Mouse (Mus musculus) thymus, postnatal 4 days (tissue): Measurements from ENCODE around the gene Tmsb15b1.
"Not testable (repeated sequence)": the region's sequence is repeated elsewhere in the genome, so short reads cannot be mapped to it uniquely, and the experiment has no call there.

Experiments
- DNase-seq: peaks from one replicate; pipeline ENCODE4 v3.0.0; 2021

The Tmsb15b1 gene

DNA sequence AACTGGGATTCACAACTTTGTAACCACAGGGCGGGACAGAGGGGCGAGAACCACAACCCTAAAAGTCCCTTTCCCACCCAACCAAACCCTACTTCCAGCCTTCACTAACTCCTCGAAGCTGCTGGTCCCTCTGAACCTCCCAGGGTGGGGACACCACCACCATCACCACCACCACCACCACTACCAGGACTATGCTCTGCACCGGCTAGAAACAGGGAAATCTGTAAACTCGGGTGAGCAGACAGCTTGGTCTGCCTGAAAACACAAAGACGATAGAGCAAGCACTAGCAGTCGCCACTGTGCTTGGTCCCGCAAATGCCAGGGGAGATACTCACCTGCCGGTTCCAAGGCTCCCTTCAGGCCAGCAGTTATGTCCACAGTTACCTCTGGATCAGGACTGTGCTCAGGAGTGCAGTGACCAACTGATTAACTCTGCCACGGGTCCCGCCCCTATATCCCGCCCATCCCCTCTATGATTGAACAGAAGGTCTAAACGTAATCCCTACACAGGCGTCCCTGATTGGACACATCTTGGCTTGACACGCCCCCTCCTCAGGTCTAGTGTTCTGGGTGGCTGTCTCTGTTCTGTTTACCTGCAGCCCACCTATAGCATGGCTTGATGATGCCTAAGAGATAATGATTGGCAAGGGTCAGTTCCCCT, at the start of gene Tmsb15b1, which contains the start of gene Tmsb15l:
Gene Tmsb15b1 (minus strand): TSS at position 451 of the 661 bp plus-strand sequence.
Gene Tmsb15l (minus strand): TSS at position 446 of the 661 bp plus-strand sequence.
- peak; percentile 76 for DNase-seq

DNA sequence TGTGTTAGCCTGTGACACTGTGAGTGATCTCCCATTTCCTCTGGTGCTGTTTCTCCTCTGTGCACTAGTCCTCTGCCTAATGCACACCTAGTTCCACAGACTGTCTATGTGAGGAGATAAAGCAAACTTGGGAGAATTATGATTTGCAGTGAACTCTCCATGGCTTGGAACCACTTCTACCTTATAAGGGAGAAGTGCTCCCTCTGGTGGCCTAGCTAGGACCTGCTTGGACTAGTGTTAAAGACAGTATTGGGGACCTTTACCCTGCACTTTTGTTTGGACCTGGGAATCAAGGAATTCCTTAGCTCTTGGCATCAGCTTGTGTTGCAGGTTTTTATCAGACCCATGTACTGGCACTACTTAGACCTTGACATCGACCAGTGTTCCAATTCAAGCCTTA, 42.6 kb upstream of the Tmsb15b1 start:
- peak; percentile 77 for DNase-seq

DNA sequence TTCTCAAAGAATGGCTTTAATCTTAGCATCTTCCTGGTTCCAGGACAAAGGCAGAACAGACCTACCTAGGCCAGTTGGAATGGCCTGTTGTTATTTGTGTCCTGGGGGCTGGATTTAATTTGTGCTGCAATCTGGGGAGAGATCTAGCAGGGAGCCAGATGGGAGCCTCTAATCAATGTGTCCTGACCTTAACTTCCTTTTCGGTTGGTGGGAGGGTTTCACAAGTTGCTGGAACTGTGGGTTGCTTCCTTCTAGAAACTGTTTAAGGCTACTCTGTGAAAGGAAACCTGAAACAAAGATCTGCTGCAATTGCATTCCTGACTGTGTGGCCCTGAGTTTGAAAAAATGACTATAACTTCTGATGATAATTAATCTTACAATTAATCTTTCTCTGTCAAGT, 41.0 kb upstream of the Tmsb15b1 start:
- no peak for DNase-seq

DNA sequence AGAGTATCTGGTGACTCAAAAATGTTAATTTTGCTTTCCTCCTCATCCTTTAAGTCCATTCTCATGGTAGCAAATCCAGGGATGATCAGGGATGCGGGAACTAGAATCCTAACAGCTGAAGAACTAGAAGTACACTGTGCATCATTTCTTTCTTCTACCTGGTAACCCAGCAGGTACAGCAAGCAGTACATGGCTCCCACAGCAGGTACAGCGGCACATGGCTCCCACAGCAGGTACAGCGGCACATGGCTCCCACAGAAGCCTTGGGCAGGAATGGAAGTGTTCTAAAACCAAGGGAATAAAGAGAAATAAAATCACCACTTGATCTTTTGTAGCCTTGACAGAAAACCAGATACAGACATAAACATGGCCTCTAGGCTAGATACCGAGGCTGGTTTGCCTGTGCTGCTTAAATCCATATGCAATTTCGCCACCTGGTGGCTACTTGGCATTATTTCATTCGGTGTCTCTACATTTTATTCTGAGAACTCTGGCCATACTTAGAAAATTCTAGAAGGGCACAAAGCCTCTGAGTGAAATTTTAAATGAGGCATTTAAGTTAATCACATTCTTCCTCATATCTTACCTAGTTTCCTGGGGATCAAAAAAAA, 38.5 kb upstream of the Tmsb15b1 start:
- DNase-seq = peak; percentile 64

DNA sequence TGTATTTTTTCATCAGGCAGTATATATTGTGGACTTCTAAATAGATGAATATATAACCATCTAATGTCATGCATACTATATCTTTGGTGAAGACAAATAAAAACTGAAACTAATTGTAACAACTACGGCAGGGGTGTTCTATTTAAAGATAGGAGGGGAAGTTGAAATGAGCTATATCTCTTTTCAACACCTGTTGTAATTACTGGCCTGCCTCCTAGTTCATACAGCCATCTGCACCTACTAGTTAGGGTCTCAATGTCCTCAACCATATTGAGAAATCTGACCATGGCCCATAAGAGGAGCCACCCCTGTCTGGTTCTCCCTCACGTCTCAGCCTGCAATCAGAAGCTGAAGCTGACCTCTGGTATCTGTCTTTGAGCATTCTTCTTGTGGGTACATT, 19.6 kb upstream of the Tmsb15b1 start:
- DNase-seq = no peak

DNA sequence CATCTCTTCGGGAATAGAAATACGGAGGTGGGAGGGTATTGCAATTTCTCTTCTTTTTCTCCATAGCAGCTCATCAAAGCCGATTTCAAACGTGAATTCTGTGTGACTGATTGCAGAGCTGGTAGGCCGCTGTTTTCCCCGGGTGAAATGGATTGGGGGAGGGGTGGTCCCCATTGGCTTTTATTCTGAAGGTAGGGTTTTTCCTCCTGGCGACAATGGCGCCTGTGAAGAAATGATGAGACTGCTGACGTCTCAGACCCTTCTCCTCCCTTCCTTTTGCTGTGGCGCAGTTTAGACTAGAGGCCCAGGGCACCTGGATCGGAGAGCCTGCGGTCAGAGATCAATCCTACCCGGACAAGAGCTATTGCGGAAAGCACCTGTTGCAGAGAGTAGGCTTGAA, 17.0 kb upstream of the Tmsb15b1 start:
- DNase-seq = peak; percentile 9

DNA sequence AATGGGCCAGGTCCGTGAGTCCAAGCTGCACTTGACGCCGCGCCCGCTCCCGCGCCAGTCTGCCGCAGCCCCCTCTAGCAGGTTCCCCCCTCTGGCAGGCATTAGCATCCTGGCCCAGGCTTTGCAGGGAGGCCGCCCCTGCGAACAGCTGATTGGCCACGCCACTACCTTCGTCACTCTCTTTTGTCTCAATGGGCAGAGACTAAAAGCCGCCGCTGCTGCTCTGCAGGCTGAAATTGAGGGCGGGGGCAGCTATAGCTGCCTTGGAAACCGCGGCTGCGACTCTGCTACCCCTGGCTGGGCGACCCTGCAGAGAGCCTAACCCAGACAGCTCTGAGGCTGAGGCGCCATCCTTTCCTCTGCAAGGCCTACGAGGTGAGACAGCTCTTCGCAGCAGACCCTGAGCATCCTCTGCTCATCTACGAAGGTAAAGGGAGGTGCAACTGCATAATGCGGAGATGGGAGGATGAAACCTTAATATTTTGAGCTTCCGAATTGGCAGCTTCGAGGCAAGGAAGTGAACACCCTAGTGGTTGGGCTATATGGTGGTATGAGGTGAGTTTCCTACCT, 16.4 kb upstream of the Tmsb15b1 start, which contains the start of gene Zcchc18:
Gene Zcchc18 (plus strand): TSS at position 178 of the 570 bp plus-strand sequence.
- peak; percentile 62 for DNase-seq

DNA sequence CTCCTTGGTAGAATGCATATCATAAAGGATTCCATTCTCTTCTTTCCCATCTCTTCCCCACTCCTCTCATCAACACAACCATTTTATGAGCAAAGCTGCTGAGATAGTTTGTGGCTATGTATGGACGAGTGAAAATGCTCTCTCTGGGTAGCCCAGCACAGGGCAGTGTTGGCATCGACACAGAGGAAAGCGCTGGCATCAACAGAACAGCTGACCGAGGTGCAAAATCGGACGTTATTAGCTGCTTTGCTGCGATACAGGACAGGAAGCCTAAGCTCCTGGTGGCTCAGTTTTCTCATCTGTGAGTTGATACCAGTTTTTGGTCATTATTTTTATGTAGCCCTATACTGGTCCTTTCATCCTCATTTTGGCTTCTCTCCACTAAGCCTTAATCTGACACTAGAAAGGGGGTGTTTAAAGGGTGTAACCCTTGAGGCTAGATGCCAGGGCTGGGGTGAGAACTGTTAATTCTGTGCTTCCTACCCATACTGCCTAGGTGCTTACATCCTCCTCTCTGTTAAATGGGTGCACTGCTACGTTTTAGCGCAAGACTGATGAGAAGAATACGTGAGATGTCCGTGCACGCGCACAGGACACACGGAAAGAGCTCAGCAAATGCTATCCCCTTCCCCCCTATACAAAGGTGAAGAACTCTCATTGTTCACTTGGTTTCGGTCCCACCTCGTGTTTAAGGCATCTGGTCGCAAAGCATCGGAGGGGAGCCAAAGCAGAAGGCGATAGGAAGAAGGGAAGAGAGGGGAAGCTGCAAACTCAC, 15.7 kb upstream of the Tmsb15b1 start:
- DNase-seq = no peak

DNA sequence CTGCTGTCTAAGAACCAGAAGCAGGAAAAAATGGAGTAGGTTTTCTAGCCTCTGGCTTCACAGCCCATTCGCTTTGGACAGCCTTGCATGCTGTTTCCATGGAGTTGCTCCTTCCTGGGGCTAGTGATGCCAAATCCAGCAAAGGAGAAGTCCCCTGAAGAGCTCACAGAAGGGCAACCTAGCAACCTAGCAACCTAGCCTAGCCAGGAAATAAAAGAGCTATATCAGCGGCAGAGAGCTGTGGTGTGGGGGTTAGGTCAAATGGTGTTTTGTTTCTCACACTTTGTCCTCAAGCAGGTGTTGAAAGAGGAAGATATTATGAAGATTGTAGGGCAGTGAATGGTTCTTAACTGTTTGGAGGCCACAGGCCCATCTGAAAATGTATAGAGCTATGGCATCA, 14.6 kb upstream of the Tmsb15b1 start:
- DNase-seq = no peak

DNA sequence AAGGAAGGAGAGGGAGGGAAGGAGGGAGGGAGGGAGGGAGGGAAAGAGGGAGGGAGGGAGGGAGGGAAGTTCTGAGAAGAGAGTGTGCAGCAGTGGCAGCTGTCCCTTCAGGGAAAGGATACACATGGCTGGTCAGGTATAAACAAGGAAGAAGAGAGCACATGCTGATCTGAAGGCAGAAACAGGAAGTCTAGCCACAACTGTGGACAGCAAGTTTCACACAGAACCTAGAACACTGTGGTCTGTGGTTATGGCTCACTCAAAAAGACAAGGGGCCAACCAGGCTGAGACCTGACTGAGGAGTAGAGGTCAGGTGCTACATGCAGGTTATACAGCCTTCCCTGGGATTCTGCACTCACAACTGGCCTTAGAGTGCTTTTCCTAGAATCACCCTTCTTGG, 9.4 kb upstream of the Tmsb15b1 start:
- DNase-seq = no peak

DNA sequence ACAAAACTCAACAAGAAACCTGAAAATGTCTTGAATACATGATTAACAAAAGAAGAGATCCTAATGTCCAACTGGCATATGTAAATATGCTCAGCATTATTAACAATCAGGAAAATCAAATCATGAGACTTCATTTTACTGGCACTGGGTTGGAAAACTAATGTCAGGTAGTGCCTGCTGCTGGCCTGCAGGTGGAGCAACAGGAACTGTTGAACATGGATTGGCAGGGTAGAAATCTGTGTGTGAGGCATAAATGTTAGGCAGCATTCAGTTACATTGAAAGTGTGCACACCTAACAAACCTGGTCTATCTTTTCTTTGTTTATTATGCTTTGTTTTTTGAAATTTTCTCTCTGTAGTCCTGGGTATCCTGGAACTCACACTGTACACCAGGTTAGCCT, 1.9 kb upstream of the Tmsb15b1 start:
- peak; percentile 22 for DNase-seq

DNA sequence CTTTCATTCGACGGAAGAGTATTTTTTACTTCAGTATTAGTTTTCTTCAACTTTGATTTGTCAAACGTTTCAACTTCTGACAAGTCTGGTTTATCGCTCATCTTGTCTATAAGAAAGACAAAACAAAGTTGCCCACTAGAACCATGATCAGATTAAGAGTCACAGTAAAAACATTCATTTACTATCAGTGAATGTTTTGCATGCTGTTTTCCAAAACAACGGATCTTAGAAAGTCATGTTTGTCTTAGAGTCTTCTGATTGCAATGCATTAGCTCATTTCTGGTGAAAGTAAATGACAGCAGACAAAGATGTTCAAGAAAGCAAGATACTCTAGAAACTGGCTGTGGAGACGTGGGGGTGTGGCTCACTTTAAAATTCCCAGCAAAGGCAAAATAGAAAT, 1.3 kb downstream of the Tmsb15b1 start, which contains the start of gene Tmsb15b2:
Gene Tmsb15b2 (minus strand): TSS at position 101 of the 400 bp plus-strand sequence.
- not testable (repeated sequence) for DNase-seq

DNA sequence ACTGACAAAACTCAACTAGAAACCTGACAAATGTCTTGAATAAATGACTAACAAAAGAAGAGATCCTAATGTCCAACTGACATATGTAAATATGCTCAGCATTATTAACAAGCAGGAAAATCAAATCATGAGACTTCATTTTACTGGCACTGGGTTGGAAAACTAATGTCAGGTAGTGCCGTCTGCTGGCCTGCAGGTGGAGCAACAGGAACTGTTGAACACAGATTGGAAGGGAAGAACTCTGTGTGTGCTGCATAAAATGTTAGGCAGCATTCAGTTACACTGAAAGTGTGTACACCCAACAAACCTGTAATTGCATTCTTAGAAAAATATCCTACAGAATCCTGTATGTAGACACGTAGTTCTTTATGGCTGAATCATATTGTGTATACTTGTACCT, 17.0 kb downstream of the Tmsb15b1 start:
- DNase-seq = peak; percentile 17

DNA sequence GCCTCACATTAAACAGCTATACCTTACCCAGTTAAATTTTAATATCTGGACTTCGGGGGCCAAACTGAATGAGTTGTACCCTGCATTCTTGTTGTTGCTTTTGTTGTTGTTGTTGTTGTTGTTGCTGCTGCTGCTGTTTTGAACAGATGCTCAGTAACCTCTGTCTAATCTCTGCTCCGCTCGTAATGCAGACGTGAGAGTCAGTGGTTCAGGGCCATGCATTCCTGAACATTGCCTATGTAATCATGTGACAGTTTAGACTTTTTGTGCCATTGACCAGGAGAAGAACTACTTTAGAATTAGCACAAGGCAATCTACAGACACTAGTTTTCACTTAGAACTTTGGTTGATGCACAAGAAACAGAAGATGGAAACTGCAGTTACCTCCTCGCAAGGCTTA, 18.4 kb downstream of the Tmsb15b1 start:
- not testable (repeated sequence) for DNase-seq

DNA sequence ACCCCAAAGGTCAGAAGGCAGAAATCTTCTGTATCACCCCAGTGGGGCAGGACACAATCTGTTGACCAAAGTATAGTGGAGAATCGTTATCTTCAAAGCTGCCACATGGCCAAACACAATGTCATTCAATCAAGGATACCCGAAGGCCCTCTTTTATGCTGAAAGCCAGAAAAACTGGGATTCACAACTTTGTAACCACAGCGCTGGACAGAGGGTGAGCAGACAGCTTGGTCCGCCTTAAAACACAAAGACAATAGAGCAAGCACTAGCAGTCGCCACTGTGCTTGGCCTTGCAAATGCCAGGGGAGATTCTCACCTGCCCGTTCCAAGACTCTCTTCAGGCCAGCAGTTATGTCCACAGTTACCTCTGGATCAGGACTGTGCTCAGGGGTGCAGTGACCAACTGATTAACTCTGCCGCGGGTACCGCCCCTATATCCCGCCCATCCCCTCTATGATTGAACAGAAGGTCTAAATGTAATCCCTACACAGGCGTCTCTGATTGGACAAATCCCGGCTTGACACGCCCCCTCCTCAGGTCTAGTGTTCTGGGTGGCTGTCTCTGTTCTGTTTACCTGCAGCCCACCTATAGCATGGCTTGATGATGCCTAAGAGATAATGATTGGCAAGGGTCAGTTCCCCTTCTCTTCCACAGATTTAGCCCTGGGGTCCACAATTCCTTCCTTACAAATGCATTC, 18.9 kb downstream of the Tmsb15b1 start:
- DNase-seq = peak; percentile 41

DNA sequence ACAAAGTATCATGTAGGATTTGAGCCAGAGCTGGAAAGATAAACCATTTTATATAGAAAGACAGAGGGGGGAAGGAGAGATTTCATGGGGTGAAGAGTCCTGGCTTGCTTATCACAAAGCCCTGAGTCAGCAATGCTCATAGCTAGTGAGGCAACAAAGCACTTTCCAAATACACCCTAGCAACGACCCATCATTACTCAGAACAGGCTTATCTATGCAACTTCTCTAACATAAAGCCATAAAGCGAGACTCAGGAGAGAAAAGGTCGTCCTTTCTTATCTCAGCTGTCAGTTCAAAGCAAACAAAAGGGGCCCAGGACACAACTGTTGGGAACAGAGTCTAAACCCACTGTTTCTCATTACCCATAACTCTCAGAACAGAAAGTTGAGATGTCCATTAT, 38.7 kb downstream of the Tmsb15b1 start:
- DNase-seq = no peak

DNA sequence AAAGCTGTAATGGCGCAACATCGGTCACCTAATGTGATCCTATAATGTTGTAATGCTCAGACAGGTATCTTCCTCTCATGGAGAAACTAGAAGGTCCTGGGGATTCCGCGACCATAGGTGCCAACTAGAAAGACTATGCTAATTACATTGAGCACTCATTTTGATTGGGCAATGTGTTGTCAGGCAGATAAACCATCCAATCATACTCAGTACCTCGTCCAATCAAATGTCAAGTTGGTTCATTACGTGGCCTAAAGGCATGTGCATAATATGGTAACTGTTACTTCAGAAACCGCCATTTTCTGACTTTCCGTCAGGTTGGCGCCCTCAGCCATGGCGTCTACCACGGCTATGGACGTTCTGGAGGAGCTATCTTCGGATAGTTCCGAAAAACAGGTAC, 49.6 kb downstream of the Tmsb15b1 start, which contains the start of gene H2bfm:
Gene H2bfm (plus strand): TSS at position 295 of the 400 bp plus-strand sequence.
- no peak for DNase-seq

DNA sequence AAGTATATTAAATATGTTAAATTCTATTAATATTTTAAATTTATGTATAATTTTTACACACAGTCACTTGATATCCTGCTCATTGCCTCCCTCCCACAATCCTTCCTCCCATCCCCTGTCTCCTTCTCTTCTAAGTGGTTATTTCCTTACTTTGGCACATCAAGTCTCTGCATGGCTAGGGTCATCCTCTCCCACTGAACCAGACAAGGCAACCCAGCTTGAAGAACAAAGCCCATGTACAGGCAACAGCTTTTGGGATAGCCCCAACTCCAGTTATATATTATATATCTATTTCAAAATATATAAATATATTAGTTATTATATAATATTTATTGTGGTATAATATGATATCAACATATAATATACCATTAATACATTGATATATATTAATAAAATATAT, 50.8 kb downstream of the Tmsb15b1 start:
- no peak for DNase-seq
